Mouse (Mus musculus): Measurements from ENCODE around the gene Cyp4a10. TPM values are rescaled to one million over a fixed set of nuclear protein-coding genes. Genes with fewer than 3 reads are reported as not detected.

Cyp4a10 gene
- polyA plus RNA-seq, 1 experiment from 2014 or later: not detected

GRCm38 (mm10) chr4:115575255-115575654, 57.2 kb downstream of the Cyp4a10 start:
- WGBS: 83% methylated on average over 3 of the region's 3 CpGs

GRCm38 (mm10) chr4:115575776-115576175, 57.7 kb downstream of the Cyp4a10 start:
- ATAC-seq (ENCODE audit: insufficient read depth, low FRiP score, low TSS enrichment) (no peak), DNase-seq (ENCODE audit: low spot score) (no peak)
- H3K9me3 ChIP-seq (ENCODE audit: control insufficient read depth, low read length): no peaks in the 10 kb centered on the region
- no peak overlapping the region for H3K4me3 ChIP-seq (ENCODE audit: low read depth, low read length)
- WGBS: 83% methylated on average over 2 of the region's 2 CpGs
- no peak overlapping the region for H3K4me2 ChIP-seq (ENCODE audit: low read depth)
- no peaks in the 10 kb centered on the region for H3K4me1 ChIP-seq (ENCODE audit: control insufficient read depth, insufficient read depth, low read length)
- no peaks in the 10 kb centered on the region for H3K36me3 ChIP-seq (ENCODE audit: control insufficient read depth, insufficient read depth, low read length)
- H3K27me3 ChIP-seq (ENCODE audit: control insufficient read depth, insufficient read depth, low read length): no peaks in the 10 kb centered on the region
- no peak overlapping the region for H3K27ac ChIP-seq (ENCODE audit: low read depth, low read length)
- H3K9ac ChIP-seq (ENCODE audit: low read length): no peak overlapping the region

More at GRCm38 (mm10) chr4:115575255-115575654, 57.2 kb downstream of the Cyp4a10 start:
- ATAC-seq (ENCODE audit: insufficient read depth, low FRiP score, low TSS enrichment) (no peak), DNase-seq (ENCODE audit: low spot score) (no peak)
- Histone ChIP-seq H3K4me3 (ENCODE audit: low read depth, low read length) (no peak overlapping the region), H3K36me3 (ENCODE audit: control insufficient read depth, insufficient read depth, low read length) (no peaks in the 10 kb centered on the region), H3K9ac (ENCODE audit: low read length) (no peak overlapping the region), H3K4me2 (ENCODE audit: low read depth) (no peak overlapping the region), H3K9me3 (ENCODE audit: control insufficient read depth, low read length) (no peaks in the 10 kb centered on the region), H3K27me3 (ENCODE audit: control insufficient read depth, insufficient read depth, low read length) (no peaks in the 10 kb centered on the region), H3K27ac (ENCODE audit: low read depth, low read length) (no peak overlapping the region), H3K4me1 (ENCODE audit: control insufficient read depth, insufficient read depth, low read length) (no peaks in the 10 kb centered on the region)

GRCm38 (mm10) chr4:115583036-115583435, 65.0 kb downstream of the Cyp4a10 start:
- DNase-seq (ENCODE audit: low spot score): no peak
- H3K4me2 ChIP-seq (ENCODE audit: low read depth): no peak overlapping the region
- H3K4me3 ChIP-seq (ENCODE audit: low read depth, low read length): no peak overlapping the region
- ATAC-seq (ENCODE audit: insufficient read depth, low FRiP score, low TSS enrichment): no peak
- no peaks in the 10 kb centered on the region for H3K36me3 ChIP-seq (ENCODE audit: control insufficient read depth, insufficient read depth, low read length)
- H3K9me3 ChIP-seq (ENCODE audit: control insufficient read depth, low read length): no peaks in the 10 kb centered on the region
- no peaks in the 10 kb centered on the region for H3K4me1 ChIP-seq (ENCODE audit: control insufficient read depth, insufficient read depth, low read length)
- no peak overlapping the region for H3K27ac ChIP-seq (ENCODE audit: low read depth, low read length)
- no peak overlapping the region for H3K9ac ChIP-seq (ENCODE audit: low read length)
- no peaks in the 10 kb centered on the region for H3K27me3 ChIP-seq (ENCODE audit: control insufficient read depth, insufficient read depth, low read length)

Other genes with a start within 250 kb of the Cyp4a10 start
- not detected in 2 replicates for gene Cyp4a12a, start 219.2 kb upstream of the Cyp4a10 start, polyA plus RNA-seq (2014; fragmentation: Nextera tagmentation; extraction: Ambion mirVana)
- gene Cyp4a12b, start 106.6 kb upstream of the Cyp4a10 start, polyA plus RNA-seq (2014; fragmentation: Nextera tagmentation; extraction: Ambion mirVana): not detected in 2 replicates
- not detected in 2 replicates for gene Cyp4a30b, start 65.7 kb upstream of the Cyp4a10 start, polyA plus RNA-seq (2014; fragmentation: Nextera tagmentation; extraction: Ambion mirVana)
- not detected in 2 replicates for gene Cyp4a14, start 22.1 kb upstream of the Cyp4a10 start, polyA plus RNA-seq (2014; fragmentation: Nextera tagmentation; extraction: Ambion mirVana)
- gene Cyp4a31, start 45.4 kb downstream of the Cyp4a10 start, polyA plus RNA-seq (2014; fragmentation: Nextera tagmentation; extraction: Ambion mirVana): not detected in 2 replicates
- not detected in 2 replicates for gene Cyp4a32, start 82.7 kb downstream of the Cyp4a10 start, polyA plus RNA-seq (2014; fragmentation: Nextera tagmentation; extraction: Ambion mirVana)
- gene Cyp4b1, start 129.5 kb downstream of the Cyp4a10 start, polyA plus RNA-seq (2014; fragmentation: Nextera tagmentation; extraction: Ambion mirVana): 0.22 TPM in 1 of 2 replicates, not detected in the other
- 42.3 and 44.7 TPM in 2 replicates for gene Efcab14, start 219.5 kb downstream of the Cyp4a10 start, polyA plus RNA-seq (2014; fragmentation: Nextera tagmentation; extraction: Ambion mirVana)

Measured in neural tube, embryonic 11.5 days (tissue).